Mouse (Mus musculus) neural tube, embryonic 12.5 days (tissue): ENCODE measurements around the gene AC124502.3. TPM values are rescaled to one million over a fixed set of nuclear protein-coding genes. Genes with fewer than 3 reads are reported as not detected.
"Not testable (repeated sequence)": the region's sequence is repeated elsewhere in the genome, so short reads cannot be mapped to it uniquely, and the experiment has no call there.

ENCODE experiments used
- ATAC-seq: fragments of 200-750 bp; cut with Nextera tagmentation; 2 replicates; pipeline ENCODE4 v1.8.0; 2017; ENCODE audit warnings: low read depth, mild to moderate bottlenecking, moderate TSS enrichment, moderate library complexity; ENCODE audit not compliant: low FRiP score
- H3K27ac ChIP-seq: fragments of 300-500 bp; sonication (generic); 2 replicates; pipeline ENCODE4 v1.5.1; 2016
- H3K27me3 ChIP-seq: fragments of 300-500 bp; sonication (generic); replicated peaks from 2 replicates; pipeline ENCODE4 v1.6.1; 2016; ENCODE audit warnings: mild to moderate bottlenecking
- H3K36me3 ChIP-seq: fragments of 300-500 bp; sonication (generic); 2 replicates; pipeline ENCODE4 v1.6.1; 2016; ENCODE audit warnings: mild to moderate bottlenecking
- H3K4me1 ChIP-seq: fragments of 300-500 bp; sonication (generic); 2 replicates; pipeline ENCODE4 v1.6.1; 2016
- H3K4me2 ChIP-seq: fragments of 300-500 bp; sonication (generic); replicated peaks from 2 replicates; pipeline ENCODE4 v1.6.1; 2016; ENCODE audit warnings: mild to moderate bottlenecking
- H3K4me3 ChIP-seq: fragments of 300-500 bp; sonication (generic); 2 replicates; pipeline ENCODE4 v1.5.1; 2016
- H3K9ac ChIP-seq: fragments of 300-500 bp; sonication (generic); 2 replicates; pipeline ENCODE4 v1.6.1; 2016; ENCODE audit warnings: mild to moderate bottlenecking
- H3K9me3 ChIP-seq: fragments of 300-500 bp; sonication (generic); 2 replicates; pipeline ENCODE4 v1.6.1; 2016; ENCODE audit warnings: mild to moderate bottlenecking
- WGBS: fragments of 180-500 bp; shearing (Covaris S2); methylation state at CpG from one replicate; pipeline ENCODE4 v1.1.7; 2016; 5-methylcytosine and 5-hydroxymethylcytosine counted together
- polyA plus RNA-seq: library from polyadenylated mRNA; unstranded; fragments of >200 nt; fragmentation: Nextera tagmentation; extraction: Ambion mirVana; gene quantifications from 2 replicates; pipeline ENCODE4 v1.2.1, GENCODE M21; 2016

The AC124502.3 gene
- polyA plus RNA-seq, 1 experiment from 2014 or later: 2.4 TPM

GRCm38 (mm10) chr19:5082005-5082404, 43.3 kb downstream of the AC124502.3 start:
- no peak overlapping the region for H3K4me3 ChIP-seq
- 69% methylated on average over 18 of the region's 18 CpGs for WGBS

GRCm38 (mm10) chr19:5082596-5082995, 43.9 kb downstream of the AC124502.3 start:
- Histone ChIP-seq H3K27me3 (peaks cover 71% of the 10 kb centered on the region), H3K4me2 (no peak overlapping the region), H3K4me3 (no peak overlapping the region), H3K36me3 (no peaks in the 10 kb centered on the region), H3K9me3 (no peaks in the 10 kb centered on the region), H3K9ac (no peak overlapping the region), H3K27ac (no peak overlapping the region), H3K4me1 (peaks cover 13% of the 10 kb centered on the region)
- no peak for ATAC-seq
- 68% methylated on average over 24 of the region's 24 CpGs for WGBS

More at GRCm38 (mm10) chr19:5082005-5082404, 43.3 kb downstream of the AC124502.3 start:
- no peak overlapping the region for H3K27ac ChIP-seq
- ATAC-seq: no peak
- H3K4me2 ChIP-seq: no peak overlapping the region
- peaks cover 9% of the 10 kb centered on the region for H3K4me1 ChIP-seq
- H3K9ac ChIP-seq: no peak overlapping the region
- peaks cover 71% of the 10 kb centered on the region for H3K27me3 ChIP-seq
- no peaks in the 10 kb centered on the region for H3K9me3 ChIP-seq
- no peaks in the 10 kb centered on the region for H3K36me3 ChIP-seq

- no peak for ATAC-seq
- WGBS: 78% methylated on average over 3 of the region's 3 CpGs
- H3K4me2 ChIP-seq: peak overlapping the region; percentile 75
Observed at GRCm38 (mm10) chr19:5083961-5084833, 45.5 kb downstream of the AC124502.3 start.

GRCm38 (mm10) chr19:5084834-5085144, 46.1 kb downstream of the AC124502.3 start:
- Histone ChIP-seq H3K4me1 (peaks cover 24% of the 10 kb centered on the region), H3K4me3 (peak overlapping the region; percentile 43), H3K9me3 (no peaks in the 10 kb centered on the region), H3K36me3 (no peaks in the 10 kb centered on the region), H3K27me3 (peaks cover 67% of the 10 kb centered on the region), H3K4me2 (peak overlapping the region; percentile 75), H3K27ac (no peak overlapping the region), H3K9ac (peak overlapping the region; percentile 53; the same call in 1 of the 2 replicates)
- ATAC-seq: no peak
- 8% methylated on average over 15 of the region's 15 CpGs for WGBS

More at GRCm38 (mm10) chr19:5083961-5084833, 45.5 kb downstream of the AC124502.3 start:
- Histone ChIP-seq H3K4me3 (peak overlapping the region; percentile 43), H3K9me3 (no peaks in the 10 kb centered on the region), H3K27me3 (peaks cover 68% of the 10 kb centered on the region), H3K9ac (0 out of 2 replicates have a peak overlapping the region, but pooled peaks have one; percentile 53), H3K4me1 (peaks cover 21% of the 10 kb centered on the region), H3K36me3 (no peaks in the 10 kb centered on the region), H3K27ac (no peak overlapping the region)

GRCm38 (mm10) chr19:5085145-5085863, 46.6 kb downstream of the AC124502.3 start, which contains the start of gene Tmem151a:
Gene Tmem151a, minus strand, starts transcription at chr19:5085531.
- Histone ChIP-seq H3K4me3 (peak within 1 kb of the TSS; percentile 43), H3K9ac (peak within 1 kb of the TSS; percentile 53), H3K9me3 (no peaks in the 10 kb centered on the region), H3K27me3 (peaks cover 62% of the 10 kb centered on the region), H3K27ac (no peak within 1 kb of the TSS), H3K4me2 (peak within 1 kb of the TSS; percentile 75), H3K36me3 (peaks cover under 1% of the 10 kb centered on the region), H3K4me1 (peaks cover 24% of the 10 kb centered on the region)
- 1% methylated on average over 66 of the region's 69 CpGs for WGBS
- no peak for ATAC-seq

- WGBS: 61% methylated on average over 4 of the region's 4 CpGs
- not testable (repeated sequence) for ATAC-seq, H3K9ac ChIP-seq, H3K4me3 ChIP-seq, H3K27ac ChIP-seq, H3K9me3 ChIP-seq, H3K4me2 ChIP-seq
- peaks cover 50% of the 10 kb centered on the region for H3K27me3 ChIP-seq
- peaks cover 13% of the 10 kb centered on the region for H3K36me3 ChIP-seq
- peaks cover 24% of the 10 kb centered on the region for H3K4me1 ChIP-seq
Observed at GRCm38 (mm10) chr19:5086533-5086932, 47.8 kb downstream of the AC124502.3 start.

GRCm38 (mm10) chr19:5087884-5088728, 49.4 kb downstream of the AC124502.3 start, which contains the start of gene Yif1a:
Gene Yif1a, plus strand, starts transcription at chr19:5088538.
- Histone ChIP-seq H3K36me3 (peaks cover 29% of the 10 kb centered on the region), H3K4me1 (peaks cover 28% of the 10 kb centered on the region), H3K4me3 (peak within 1 kb of the TSS; percentile 83), H3K27ac (peak within 1 kb of the TSS; percentile 82), H3K4me2 (peak within 1 kb of the TSS; percentile 85), H3K9me3 (no peaks in the 10 kb centered on the region), H3K27me3 (peaks cover 34% of the 10 kb centered on the region), H3K9ac (peak within 1 kb of the TSS; percentile 73)
- peak; percentile 95 for ATAC-seq
- under 1% methylated on average over 58 of the region's 58 CpGs for WGBS

GRCm38 (mm10) chr19:5089324-5089723, 50.6 kb downstream of the AC124502.3 start:
- 94% methylated on average over 4 of the region's 4 CpGs for WGBS
- Histone ChIP-seq H3K4me1 (peaks cover 39% of the 10 kb centered on the region), H3K4me2 (peak overlapping the region; percentile 85), H3K36me3 (peaks cover 38% of the 10 kb centered on the region), H3K4me3 (peak overlapping the region; percentile 83), H3K27ac (no peak overlapping the region), H3K9me3 (no peaks in the 10 kb centered on the region), H3K27me3 (peaks cover 22% of the 10 kb centered on the region), H3K9ac (peak overlapping the region; percentile 73; the same call in 1 of the 2 replicates)
- ATAC-seq: no peak

- ATAC-seq: no peak
- H3K27me3 ChIP-seq: no peaks in the 10 kb centered on the region
- no peak overlapping the region for H3K27ac ChIP-seq
- H3K9me3 ChIP-seq: no peaks in the 10 kb centered on the region
- peaks cover 38% of the 10 kb centered on the region for H3K36me3 ChIP-seq
- WGBS: 83% methylated on average over 10 of the region's 10 CpGs
- no peak overlapping the region for H3K4me2 ChIP-seq
- no peak overlapping the region for H3K9ac ChIP-seq
- H3K4me3 ChIP-seq: no peak overlapping the region
- H3K4me1 ChIP-seq: peaks cover 58% of the 10 kb centered on the region
Observed at GRCm38 (mm10) chr19:5092083-5092482, 53.4 kb downstream of the AC124502.3 start.

GRCm38 (mm10) chr19:5093481-5094242, 55.0 kb downstream of the AC124502.3 start:
- peak overlapping the region; percentile 97 for H3K4me2 ChIP-seq
- H3K9ac ChIP-seq: peak overlapping the region; percentile 21; the same call in 1 of the 2 replicates
- ATAC-seq: no peak; the same call in 1 of the 2 replicates
- WGBS: 74% methylated on average over 12 of the region's 12 CpGs
- peaks cover 67% of the 10 kb centered on the region for H3K4me1 ChIP-seq
- H3K27me3 ChIP-seq: no peaks in the 10 kb centered on the region
- peak overlapping the region; percentile 7; the same call in 1 of the 2 replicates for H3K4me3 ChIP-seq
- H3K36me3 ChIP-seq: peaks cover 38% of the 10 kb centered on the region
- no peak overlapping the region for H3K27ac ChIP-seq
- no peaks in the 10 kb centered on the region for H3K9me3 ChIP-seq

- WGBS: under 1% methylated on average over 21 of the region's 21 CpGs
- peaks cover 40% of the 10 kb centered on the region for H3K36me3 ChIP-seq
- peak; percentile 69 for ATAC-seq
- H3K27me3 ChIP-seq: no peaks in the 10 kb centered on the region
- H3K4me3 ChIP-seq: peak overlapping the region; percentile 27
- peak overlapping the region; percentile 71; the same call in 1 of the 2 replicates for H3K27ac ChIP-seq
- H3K9ac ChIP-seq: 0 out of 2 replicates have a peak overlapping the region, but pooled peaks have one; percentile 21
- H3K9me3 ChIP-seq: no peaks in the 10 kb centered on the region
- peaks cover 67% of the 10 kb centered on the region for H3K4me1 ChIP-seq
- peak overlapping the region; percentile 97 for H3K4me2 ChIP-seq
Observed at GRCm38 (mm10) chr19:5094243-5094632, 55.5 kb downstream of the AC124502.3 start.
